Mouse (Mus musculus) neural tube, embryonic 14.5 days (tissue): ENCODE data around the gene Ctbp2. TPM values are rescaled to one million over a fixed set of nuclear protein-coding genes. Genes with fewer than 3 reads are reported as not detected.

Experiments
- ATAC-seq: fragments of 200-750 bp; cut with Nextera tagmentation; 2 replicates; pipeline ENCODE4 v1.8.0; 2017; ENCODE audit warnings: low read depth, mild to moderate bottlenecking, moderate TSS enrichment, moderate library complexity
- H3K27ac ChIP-seq: fragments of 300-500 bp; sonication (generic); 2 replicates; pipeline ENCODE4 v1.5.1; 2014; ENCODE audit warnings: low read depth, mild to moderate bottlenecking, control low read depth, low read length, moderate library complexity, mixed read lengths
- H3K27me3 ChIP-seq: fragments of 300-500 bp; sonication (generic); 2 replicates; pipeline ENCODE4 v1.6.1; 2014; ENCODE audit warnings: low read length; ENCODE audit not compliant: control insufficient read depth, insufficient read depth
- H3K36me3 ChIP-seq: fragments of 300-500 bp; sonication (generic); 2 replicates; pipeline ENCODE4 v1.6.1; 2014; ENCODE audit warnings: low read length, mixed read lengths; ENCODE audit not compliant: control insufficient read depth, insufficient read depth
- H3K4me1 ChIP-seq: fragments of 300-500 bp; sonication (generic); 2 replicates; pipeline ENCODE4 v1.6.1; 2014; ENCODE audit warnings: low read length; ENCODE audit not compliant: control insufficient read depth, insufficient read depth
- H3K4me2 ChIP-seq: fragments of 300-500 bp; sonication (generic); 2 replicates; pipeline ENCODE4 v1.6.1; 2014; ENCODE audit warnings: mild to moderate bottlenecking, low read depth, low read length, control low read depth
- H3K4me3 ChIP-seq: fragments of 300-500 bp; sonication (generic); 2 replicates; pipeline ENCODE4 v1.5.1; 2014; ENCODE audit warnings: low read depth, low read length, control low read depth, mixed read lengths
- H3K9ac ChIP-seq: fragments of 300-500 bp; sonication (generic); replicated peaks from 2 replicates; pipeline ENCODE4 v1.6.1; 2014; ENCODE audit warnings: low read depth, mild to moderate bottlenecking, control low read depth, low read length, mixed read lengths
- H3K9me3 ChIP-seq: fragments of 300-500 bp; sonication (generic); 2 replicates; pipeline ENCODE4 v1.6.1; 2016; ENCODE audit warnings: low read length; ENCODE audit not compliant: control insufficient read depth
- WGBS: fragments of 180-500 bp; shearing (Covaris S2); extraction: QIAGEN DNeasy Blood & Tissue Kit; methylation state at CpG from one replicate; pipeline ENCODE4 v1.1.7; 2014; 5-methylcytosine and 5-hydroxymethylcytosine counted together
- polyA plus RNA-seq: library from polyadenylated mRNA; unstranded; fragments of >200 nt; fragmentation: Nextera tagmentation; extraction: Ambion mirVana; gene quantifications from 2 replicates; pipeline ENCODE4 v1.2.1, GENCODE M21; 2014

Ctbp2 gene
- polyA plus RNA-seq, 1 experiment from 2014 or later: 65.0 TPM

GRCm38 (mm10) chr7:133012637-133013366 is 111.4 kb downstream of the Ctbp2 start:
- no peak for ATAC-seq
- whole genome bisulfite sequencing: 70% methylated on average over 14 of the region's 14 CpGs
- H3K27ac ChIP-seq: no peak overlapping the region
- H3K4me3 ChIP-seq: no peak overlapping the region
- no peaks in the 10 kb centered on the region for H3K27me3 ChIP-seq
- H3K4me1 ChIP-seq: peaks cover 51% of the 10 kb centered on the region
- H3K4me2 ChIP-seq: no peak overlapping the region
- H3K9me3 ChIP-seq: no peaks in the 10 kb centered on the region
- H3K36me3 ChIP-seq: no peaks in the 10 kb centered on the region
- H3K9ac ChIP-seq: no peak overlapping the region

- peak overlapping the region; percentile 27; the same call in 1 of the 2 replicates for H3K4me2 ChIP-seq
- no peak for ATAC-seq
- H3K27me3 ChIP-seq: no peaks in the 10 kb centered on the region
- H3K4me3 ChIP-seq: no peak overlapping the region
- no peak overlapping the region for H3K9ac ChIP-seq
- peak overlapping the region; percentile 87 for H3K27ac ChIP-seq
- WGBS: 46% methylated on average over 4 of the region's 4 CpGs
- H3K4me1 ChIP-seq: peaks cover 58% of the 10 kb centered on the region
- no peaks in the 10 kb centered on the region for H3K36me3 ChIP-seq
- no peaks in the 10 kb centered on the region for H3K9me3 ChIP-seq
These were observed 112.5 kb downstream of the Ctbp2 start for GRCm38 (mm10) chr7:133011611-133012010.

GRCm38 (mm10) chr7:133011191-133011590 is 113.0 kb downstream of the Ctbp2 start:
- Histone ChIP-seq H3K4me2 (peak overlapping the region; percentile 27; the same call in 1 of the 2 replicates), H3K4me3 (no peak overlapping the region), H3K27me3 (no peaks in the 10 kb centered on the region), H3K9me3 (no peaks in the 10 kb centered on the region), H3K27ac (peak overlapping the region; percentile 87), H3K9ac (no peak overlapping the region), H3K4me1 (peaks cover 58% of the 10 kb centered on the region), H3K36me3 (no peaks in the 10 kb centered on the region)
- WGBS: 16% methylated on average over 5 of the region's 5 CpGs
- ATAC-seq: peak; percentile 64; the same call in 1 of the 2 replicates

GRCm38 (mm10) chr7:133010477-133010876 is 113.7 kb downstream of the Ctbp2 start:
- no peaks in the 10 kb centered on the region for H3K36me3 ChIP-seq
- H3K9ac ChIP-seq: no peak overlapping the region
- H3K9me3 ChIP-seq: no peaks in the 10 kb centered on the region
- peak overlapping the region; percentile 87 for H3K27ac ChIP-seq
- no peak overlapping the region for H3K4me3 ChIP-seq
- no peaks in the 10 kb centered on the region for H3K27me3 ChIP-seq
- 88% methylated on average over 3 of the region's 3 CpGs for WGBS
- H3K4me2 ChIP-seq: no peak overlapping the region; the same call in 1 of the 2 replicates
- ATAC-seq: no peak
- H3K4me1 ChIP-seq: peaks cover 53% of the 10 kb centered on the region

- Histone ChIP-seq H3K4me1 (peaks cover 45% of the 10 kb centered on the region), H3K4me2 (no peak overlapping the region), H3K9me3 (no peaks in the 10 kb centered on the region), H3K27me3 (no peaks in the 10 kb centered on the region), H3K36me3 (no peaks in the 10 kb centered on the region), H3K27ac (no peak overlapping the region), H3K4me3 (no peak overlapping the region), H3K9ac (no peak overlapping the region)
- ATAC-seq: no peak
- 75% methylated on average over 8 of the region's 8 CpGs for WGBS
These were observed 114.5 kb downstream of the Ctbp2 start for GRCm38 (mm10) chr7:133009676-133010075.

- Histone ChIP-seq H3K4me2 (no peak overlapping the region), H3K4me1 (peaks cover 38% of the 10 kb centered on the region), H3K9ac (no peak overlapping the region), H3K4me3 (no peak overlapping the region), H3K27me3 (no peaks in the 10 kb centered on the region), H3K27ac (no peak overlapping the region), H3K9me3 (no peaks in the 10 kb centered on the region), H3K36me3 (no peaks in the 10 kb centered on the region)
- no peak for ATAC-seq
- whole genome bisulfite sequencing: 81% methylated on average over 4 of the region's 4 CpGs
These were observed 115.5 kb downstream of the Ctbp2 start for GRCm38 (mm10) chr7:133008663-133009062.

GRCm38 (mm10) chr7:133007343-133007742 is 116.8 kb downstream of the Ctbp2 start:
- H3K4me1 ChIP-seq: peaks cover 30% of the 10 kb centered on the region
- 79% methylated on average over 11 of the region's 11 CpGs for WGBS

GRCm38 (mm10) chr7:133005772-133006171 is 118.4 kb downstream of the Ctbp2 start:
- Histone ChIP-seq H3K36me3 (no peaks in the 10 kb centered on the region), H3K9ac (no peak overlapping the region), H3K27me3 (no peaks in the 10 kb centered on the region), H3K4me2 (no peak overlapping the region), H3K4me1 (peaks cover 16% of the 10 kb centered on the region), H3K4me3 (no peak overlapping the region), H3K9me3 (no peaks in the 10 kb centered on the region), H3K27ac (no peak overlapping the region)
- 78% methylated on average over 7 of the region's 7 CpGs for WGBS
- ATAC-seq: no peak

More at GRCm38 (mm10) chr7:133007343-133007742, 116.8 kb downstream of the Ctbp2 start:
- H3K27me3 ChIP-seq: no peaks in the 10 kb centered on the region
- no peaks in the 10 kb centered on the region for H3K9me3 ChIP-seq
- no peak overlapping the region for H3K4me3 ChIP-seq
- H3K9ac ChIP-seq: no peak overlapping the region
- H3K4me2 ChIP-seq: no peak overlapping the region
- peak overlapping the region; percentile 28; the same call in 1 of the 2 replicates for H3K27ac ChIP-seq
- ATAC-seq: no peak
- H3K36me3 ChIP-seq: no peaks in the 10 kb centered on the region

- no peak overlapping the region for H3K27ac ChIP-seq
- no peaks in the 10 kb centered on the region for H3K9me3 ChIP-seq
- H3K27me3 ChIP-seq: no peaks in the 10 kb centered on the region
- no peak overlapping the region for H3K4me2 ChIP-seq
- H3K36me3 ChIP-seq: peaks cover 5% of the 10 kb centered on the region; the same call in 1 of the 2 replicates
- H3K9ac ChIP-seq: no peak overlapping the region
- 24% methylated on average over 3 of the region's 3 CpGs for WGBS
- no peak overlapping the region for H3K4me3 ChIP-seq
- H3K4me1 ChIP-seq: peaks cover 9% of the 10 kb centered on the region; the same call in 1 of the 2 replicates
- no peak for ATAC-seq
These were observed 120.7 kb downstream of the Ctbp2 start for GRCm38 (mm10) chr7:133003421-133003820.
